Mouse (Mus musculus): Measurements from ENCODE around the gene Hils1.

GRCm38 (mm10) chr11:94957693-94958064 is 9.7 kb upstream of the Hils1 start:
- TF ChIP-seq CTCF (IDR thresholded peaks at IDR 0.05; ENCODE audit: borderline replicate concordance, insufficient read depth, low read length) (no peak), POLR2A (IDR thresholded peaks at IDR 0.05; ENCODE audit: low read depth, low read length) (no peak; the same call in 1 of the 2 replicates)
